Mouse (Mus musculus) testis, adult 2 months (tissue): ENCODE results near the gene Lat2.

Experiments
- CTCF ChIP-seq: fragments of 200-500 bp; IDR thresholded peaks from 2 replicates; pipeline ENCODE4 v1.5.1; 2012; ENCODE audit warnings: low read depth, mild to moderate bottlenecking, inconsistent platforms, low read length, moderate library complexity; ENCODE audit not compliant: control insufficient read depth, insufficient read depth, insufficient replicate concordance
- POLR2A ChIP-seq: fragments of 200-500 bp; IDR thresholded peaks from 2 replicates; pipeline ENCODE4 v1.6.1; 2012; ENCODE audit warnings: low read depth, mild to moderate bottlenecking, inconsistent platforms, low read length, moderate library complexity; ENCODE audit not compliant: control insufficient read depth

DNA sequence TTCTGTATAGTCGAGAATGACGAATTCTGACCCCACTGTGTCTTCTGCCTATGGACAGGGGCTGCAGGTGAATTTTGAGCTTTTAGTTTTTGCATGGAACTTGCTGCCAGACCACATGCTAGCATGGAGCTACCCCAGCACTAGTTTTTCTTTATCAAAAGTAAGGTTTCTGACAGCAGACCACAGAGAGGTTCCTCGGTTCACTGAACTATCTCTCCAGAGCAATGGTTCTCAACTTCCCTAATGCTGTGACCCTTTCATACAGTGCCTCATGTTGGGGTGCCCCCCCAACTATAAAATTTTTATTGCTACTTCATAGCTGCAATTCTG, 31.0 kb downstream of the Lat2 start:
- no peak for TF ChIP-seq CTCF
- no peak for TF ChIP-seq POLR2A
